ENCODE assay signal across 7 mouse cellular contexts in genomic region chr4:133045771-133046474, GRCm38 (mm10). TPM values are rescaled to one million over a fixed set of nuclear protein-coding genes. Genes with fewer than 3 reads are reported as not detected.
DNase-seq lines count a peak whose midpoint lies in the region; ATAC-seq and TF ChIP-seq lines count a peak whose summit lies in the region.

No protein-coding gene starts in this region.

- H3K4me1 ChIP-seq in forebrain, postnatal 0 days (ENCODE audit: insufficient read depth): peaks cover 67% of the 10 kb centered on the region
- peaks cover 64% of the 10 kb centered on the region for H3K4me1 ChIP-seq in lung, postnatal 0 days (ENCODE audit: insufficient read depth, low read depth, low read length)
- peaks cover 28% of the 10 kb centered on the region for H3K4me1 ChIP-seq in thymus, adult 2 months (replicated peaks; ENCODE audit: control insufficient read depth, insufficient read depth, low read length)

- H3K27ac ChIP-seq in forebrain, postnatal 0 days (ENCODE audit: low read depth, low read length): peak overlapping the region; percentile 73; the same call in 1 of the 2 replicates
- peak overlapping the region; percentile 69 for H3K27ac ChIP-seq in lung, postnatal 0 days (ENCODE audit: low read length)
- H3K27ac ChIP-seq in thymus, adult 2 months (ENCODE audit: control insufficient read depth, insufficient read depth, low read length): no peak overlapping the region

- H3K4me2 ChIP-seq in forebrain, postnatal 0 days (ENCODE audit: low read depth): no peak overlapping the region
- peak overlapping the region; percentile 17 for H3K4me2 ChIP-seq in lung, postnatal 0 days (replicated peaks; ENCODE audit: low read depth, low read length)

- TF ChIP-seq CTCF in forebrain, postnatal 0 days (IDR thresholded peaks at IDR 0.05; ENCODE audit: low read depth): no peak
- TF ChIP-seq CTCF in lung, postnatal 0 days (IDR thresholded peaks at IDR 0.05): no peak
- no peak for TF ChIP-seq CTCF in thymus, adult 2 months (IDR thresholded peaks at IDR 0.05; ENCODE audit: borderline replicate concordance, control insufficient read depth, extremely low read depth, insufficient read depth, low read length, poor library complexity)

- no peak for TF ChIP-seq POLR2A in thymus, adult 2 months (IDR thresholded peaks at IDR 0.05; ENCODE audit: control insufficient read depth, extremely low read depth, insufficient read depth, low read length, poor library complexity)

- peak; percentile 43; the same call in 1 of the 2 replicates for TF ChIP-seq EP300 in lung, postnatal 0 days (IDR thresholded peaks at IDR 0.05)

- DNase-seq in retina, postnatal 1 day: peak; percentile 23
- DNase-seq in retina, embryonic 14.5 days (ENCODE audit: low spot score): no peak
- DNase-seq in forebrain, postnatal 0 days: no peak
- DNase-seq in lung, postnatal 0 days (ENCODE audit: low spot score): peak; percentile 85
- no peak for DNase-seq in right cerebral cortex, postnatal 36 days (ENCODE audit: low spot score in 2 of 2)
- no peak for DNase-seq in thymus, adult 2 months

- no peaks in the 10 kb centered on the region for H3K27me3 ChIP-seq in forebrain, postnatal 0 days (ENCODE audit: insufficient read depth, low read length)
- H3K27me3 ChIP-seq in lung, postnatal 0 days (replicated peaks; ENCODE audit: insufficient read depth, low read length): no peaks in the 10 kb centered on the region
- no peaks in the 10 kb centered on the region for H3K27me3 ChIP-seq in thymus, adult 2 months (ENCODE audit: control insufficient read depth, insufficient read depth, low read length)

- H3K9ac ChIP-seq in forebrain, postnatal 0 days: no peak overlapping the region
- H3K9ac ChIP-seq in lung, postnatal 0 days (replicated peaks; ENCODE audit: low read depth): no peak overlapping the region

- H3K36me3 ChIP-seq in forebrain, postnatal 0 days (ENCODE audit: insufficient read depth): no peaks in the 10 kb centered on the region
- H3K36me3 ChIP-seq in lung, postnatal 0 days (ENCODE audit: insufficient read depth, low read length): no peaks in the 10 kb centered on the region
- H3K36me3 ChIP-seq in thymus, adult 2 months (ENCODE audit: control insufficient read depth, insufficient read depth, low read length): no peaks in the 10 kb centered on the region

- no peaks in the 10 kb centered on the region for H3K9me3 ChIP-seq in forebrain, postnatal 0 days (ENCODE audit: low read length)
- H3K9me3 ChIP-seq in lung, postnatal 0 days (ENCODE audit: low read length): no peaks in the 10 kb centered on the region

- 45% methylated on average over 11 of the region's 11 CpGs for WGBS in forebrain, postnatal 0 days
- 41% methylated on average over 11 of the region's 11 CpGs for WGBS in lung, postnatal 0 days
- WGBS in thymus, adult 2 months: 91% methylated on average over 11 of the region's 11 CpGs

- no peak overlapping the region for H3K4me3 ChIP-seq in forebrain, postnatal 0 days (ENCODE audit: low read depth, low read length)
- H3K4me3 ChIP-seq in lung, postnatal 0 days (ENCODE audit: low read depth, low read length): no peak overlapping the region
- no peak overlapping the region for H3K4me3 ChIP-seq in thymus, adult 2 months (ENCODE audit: control insufficient read depth, insufficient read depth, low read length)

- ATAC-seq in forebrain, postnatal 0 days: no peak
- peak; percentile 82 for ATAC-seq in lung, postnatal 0 days
- no peak for ATAC-seq in frontal cortex, adult (ENCODE audit: low TSS enrichment)

RNA-seq across cellular contexts. Expression of gene Ahdc1, which starts 34.9 kb away (rescaled TPM):
- total RNA-seq in forebrain, postnatal 0 days (2014; rRNA removed): 56.7 and 82.4 TPM in 2 replicates
- polyA plus RNA-seq in forebrain, postnatal 0 days (2015; fragmentation: Nextera tagmentation; extraction: Ambion mirVana): 7.6 and 8.4 TPM in 2 replicates
- polyA plus RNA-seq in lung, postnatal 0 days (2015; fragmentation: Nextera tagmentation; extraction: Ambion mirVana): 3.9 and 4.4 TPM in 2 replicates
- polyA plus RNA-seq in thymus, adult 2 months (2012; rRNA removed): 59.8 and 78.9 TPM in 2 replicates

Comparison
In these comparisons a context has a peak if more than half of its experiments do, and no peak if none do; other contexts are left out.
1. DNase-seq: peak in retina, postnatal 1 day (single experiment) and lung, postnatal 0 days (single experiment); none in retina, embryonic 14.5 days (single experiment), forebrain, postnatal 0 days (single experiment), right cerebral cortex, postnatal 36 days (0 of 2) and thymus, adult 2 months (single experiment).